Mouse (Mus musculus) myocyte (in vitro differentiated cells): ENCODE results near the gene Fam189a2.

Source experiments
- E2F4 ChIP-seq: IDR thresholded peaks from one replicate; pipeline ENCODE4 v1.6.1; 2011; ENCODE audit warnings: mild to moderate bottlenecking, control low read depth, moderate library complexity; ENCODE audit not compliant: insufficient read depth
- MAX ChIP-seq: IDR thresholded peaks from one replicate; pipeline ENCODE4 v1.6.1; 2011; ENCODE audit warnings: low read depth, mild to moderate bottlenecking, control low read depth
- MYOD1 ChIP-seq, 3 experiments: IDR thresholded peaks; one replicate each; pipeline ENCODE4 v1.6.1; 2011; ENCODE audit warnings: control low read depth in 2 of 3, low read depth in 2 of 3, mild to moderate bottlenecking in 2 of 3, moderate library complexity in 1 of 3; ENCODE audit not compliant: insufficient read length in 2 of 3, control insufficient read depth in 1 of 3
- MYOG ChIP-seq, 3 experiments: IDR thresholded peaks; one replicate each; pipeline ENCODE4 v1.6.1; 2011; ENCODE audit warnings: control low read depth in 2 of 3, low read depth in 2 of 3, mild to moderate bottlenecking in 2 of 3; ENCODE audit not compliant: insufficient read length in 2 of 3, control insufficient read depth in 1 of 3, insufficient read depth in 1 of 3
- POLR2A ChIP-seq: IDR thresholded peaks from one replicate; pipeline ENCODE4 v1.6.1; 2011; ENCODE audit warnings: low read depth, mild to moderate bottlenecking, control low read depth, moderate library complexity; ENCODE audit not compliant: insufficient read length
- TCF12 ChIP-seq: IDR thresholded peaks from one replicate; pipeline ENCODE4 v1.6.1; 2011; ENCODE audit warnings: mild to moderate bottlenecking, control low read depth; ENCODE audit not compliant: poor library complexity, insufficient read depth, severe bottlenecking

DNA sequence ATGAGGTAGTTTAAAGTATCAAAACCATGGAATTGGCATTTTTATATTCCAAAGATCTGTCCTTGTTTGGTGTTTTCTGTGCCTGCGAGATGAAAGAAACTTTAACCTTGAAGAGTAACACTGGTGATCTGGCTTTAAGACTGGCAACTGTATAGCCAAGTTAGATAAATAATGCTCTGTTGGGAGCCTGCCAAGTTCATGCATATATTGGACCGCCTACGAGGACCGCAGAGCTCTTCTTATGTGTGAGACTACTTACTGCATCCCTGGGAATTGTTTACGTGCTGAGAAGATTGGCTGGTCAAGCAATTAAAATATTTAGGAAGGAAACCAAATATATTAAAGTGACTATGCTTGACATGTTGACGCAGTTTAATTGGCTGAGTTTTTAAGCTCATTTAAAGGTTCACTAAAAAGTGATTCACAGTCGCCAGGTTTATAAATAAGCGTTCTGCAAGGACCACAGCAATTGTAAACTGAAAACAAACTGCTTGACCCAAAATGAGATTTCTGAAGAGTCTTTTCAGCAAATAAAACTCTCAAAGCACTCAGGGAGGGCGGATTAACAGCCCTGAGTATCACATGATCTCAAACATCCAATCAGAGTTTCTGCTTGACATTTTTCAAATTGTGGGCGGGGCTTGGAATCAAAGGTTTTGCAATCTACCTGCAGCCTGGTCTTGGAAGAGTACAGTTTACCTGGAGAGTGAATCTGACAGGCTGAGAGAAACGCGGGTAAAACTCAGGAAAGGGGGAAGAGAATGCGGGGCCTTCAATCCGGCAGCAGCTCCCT lies 8.4 kb upstream of the Fam189a2 start:
- TF ChIP-seq MYOG (IDR thresholded peaks at IDR 0.05; ENCODE audit: control insufficient read depth in 1 of 3, insufficient read depth in 1 of 3, insufficient read length in 2 of 3, low read depth in 2 of 3) (no peak), E2F4 (no peak), POLR2A (no peak), TCF12 (no peak), MAX (no peak), MYOD1 (IDR thresholded peaks at IDR 0.05; ENCODE audit: control insufficient read depth in 1 of 3, insufficient read length in 2 of 3, low read depth in 2 of 3) (no peak)
